Mouse (Mus musculus): ENCODE data around the gene Kcnma1.

GRCm38 (mm10) chr14:23400777-23401469, 613.4 kb downstream of the Kcnma1 start:
- TF ChIP-seq CTCF (IDR thresholded peaks at IDR 0.05; ENCODE audit: insufficient read depth, low read depth, low read length) (no peak), POLR2A (IDR thresholded peaks at IDR 0.05; ENCODE audit: insufficient read depth, low read depth, low read length) (no peak)

Data from olfactory bulb, adult 2 months (tissue).